Mouse (Mus musculus) left cerebral cortex, postnatal 10 days (tissue): ENCODE data around the gene Ccr5. TPM values are rescaled to one million over a fixed set of nuclear protein-coding genes. Genes with fewer than 3 reads are reported as not detected.
"Not testable (repeated sequence)": the region's sequence is repeated elsewhere in the genome, so short reads cannot be mapped to it uniquely, and the experiment has no call there.

Experiments
- DNase-seq, 2 experiments: peaks; one replicate each; pipeline ENCODE4 v3.0.0; 2021 to 2022; ENCODE audit warnings: low spot score in 2 of 2, mixed read lengths in 1 of 2; ENCODE audit errors: extremely low spot score in 1 of 2
- intact Hi-C: fragments of 180-260 bp; cut with DNase I; formaldehyde crosslinking; loops from one replicate; pipeline ENCODE4 v1.15.1; 2025
- total RNA-seq, 2 experiments: library from RNA; stranded (reverse); gene quantifications; 2 replicates each; pipeline ENCODE4 v1.2.3; 2021

The Ccr5 gene
- 1 to 10 TPM; 6.0 to 7.4 TPM for total RNA-seq

- DNase-seq = no peak
- intact Hi-C loops = no loop called here
Observed at GRCm38 (mm10) chr9:124121387-124122184, at the start of gene Ccr5. TSS of gene Ccr5 (plus strand) at chr9:124121543.

- intact Hi-C loops = no loop called here
- DNase-seq = no peak
Observed at GRCm38 (mm10) chr9:124079803-124080202, 41.5 kb upstream of the Ccr5 start.

- DNase-seq, intact Hi-C loops: not testable (repeated sequence)
Observed at GRCm38 (mm10) chr9:124080471-124080870, 40.9 kb upstream of the Ccr5 start.

- no peak for DNase-seq
- intact Hi-C loops = no loop called here
Observed at GRCm38 (mm10) chr9:124090441-124090840, 30.9 kb upstream of the Ccr5 start.

- DNase-seq = no peak
- intact Hi-C loops = no loop called here
Observed at GRCm38 (mm10) chr9:124099127-124099526, 22.2 kb upstream of the Ccr5 start.

GRCm38 (mm10) chr9:124100357-124100756 lies 21.0 kb upstream of the Ccr5 start:
- DNase-seq = no peak
- intact Hi-C loops = no loop called here

- no peak for DNase-seq
- intact Hi-C loops = no loop called here
Observed at GRCm38 (mm10) chr9:124101723-124102122, 19.6 kb upstream of the Ccr5 start, which contains the start of gene Ccr2. TSS of gene Ccr2 (plus strand) at chr9:124101950.

GRCm38 (mm10) chr9:124103199-124103598 lies 18.1 kb upstream of the Ccr5 start:
- intact Hi-C loops = no loop called here
- no peak for DNase-seq

GRCm38 (mm10) chr9:124105196-124105595 lies 16.1 kb upstream of the Ccr5 start:
- intact Hi-C loops = no loop called here
- DNase-seq = no peak

- intact Hi-C loops = no loop called here
- no peak for DNase-seq
Observed at GRCm38 (mm10) chr9:124107232-124107631, 14.1 kb upstream of the Ccr5 start.

- intact Hi-C loops = no loop called here
- no peak for DNase-seq
Observed at GRCm38 (mm10) chr9:124108356-124109127, 12.8 kb upstream of the Ccr5 start.

- no peak for DNase-seq
- intact Hi-C loops = no loop called here
Observed at GRCm38 (mm10) chr9:124111997-124112396, 9.3 kb upstream of the Ccr5 start.

GRCm38 (mm10) chr9:124112591-124113239 lies 8.6 kb upstream of the Ccr5 start:
- intact Hi-C loops = no loop called here
- no peak for DNase-seq

GRCm38 (mm10) chr9:124113777-124114176 lies 7.6 kb upstream of the Ccr5 start:
- DNase-seq = no peak
- intact Hi-C loops = no loop called here

- peak in 1 of 2 experiments; percentile 27 for DNase-seq
- intact Hi-C loops = no loop called here
Observed at GRCm38 (mm10) chr9:124118489-124118888, 2.9 kb upstream of the Ccr5 start.

- intact Hi-C loops = loop anchor here (5.0 kb wide), 1 partner anchor 133 kb away; no protein-coding TSS in a partner anchor
- no peak for DNase-seq
Observed at GRCm38 (mm10) chr9:124125576-124125975, 4.2 kb downstream of the Ccr5 start.

- DNase-seq = no peak
- intact Hi-C loops = loop anchor here (5.0 kb wide), 1 partner anchor 134 kb away; no protein-coding TSS in a partner anchor
Observed at GRCm38 (mm10) chr9:124126373-124126772, 5.0 kb downstream of the Ccr5 start.

GRCm38 (mm10) chr9:124127412-124127811 lies 6.1 kb downstream of the Ccr5 start:
- intact Hi-C loops = loop anchor here (5.0 kb wide), 1 partner anchor 135 kb away; no protein-coding TSS in a partner anchor
- no peak for DNase-seq

GRCm38 (mm10) chr9:124128379-124128778 lies 7.0 kb downstream of the Ccr5 start:
- peak; percentile 20 to 56 for DNase-seq
- intact Hi-C loops = loop anchor here (5.0 kb wide), 1 partner anchor 136 kb away; no protein-coding TSS in a partner anchor
